Mouse (Mus musculus) midbrain, embryonic 13.5 days (tissue): Measurements from ENCODE around the gene Gadd45g. TPM values are rescaled to one million over a fixed set of nuclear protein-coding genes. Genes with fewer than 3 reads are reported as not detected.

Source experiments
- polyA plus RNA-seq: library from polyadenylated mRNA; unstranded; fragments of >200 nt; fragmentation: Nextera tagmentation; extraction: Ambion mirVana; gene quantifications from 2 replicates; pipeline ENCODE4 v1.2.1, GENCODE M21; 2015

The Gadd45g gene
- polyA plus RNA-seq, 1 experiment from 2014 or later, result 222 TPM

Other genes starting within 250 kb of the Gadd45g start
- gene Cks2, start 201.4 kb upstream of the Gadd45g start, polyA plus RNA-seq, result 131 and 134 TPM in 2 replicates
- 35.3 and 41.1 TPM in 2 replicates for gene Secisbp2, start 195.0 kb upstream of the Gadd45g start, polyA plus RNA-seq
- 7.1 and 7.8 TPM in 2 replicates for gene Sema4d, start 52.9 kb upstream of the Gadd45g start, polyA plus RNA-seq